Comparison of ENCODE assay signal across 13 mouse cellular contexts in the genomic region with DNA sequence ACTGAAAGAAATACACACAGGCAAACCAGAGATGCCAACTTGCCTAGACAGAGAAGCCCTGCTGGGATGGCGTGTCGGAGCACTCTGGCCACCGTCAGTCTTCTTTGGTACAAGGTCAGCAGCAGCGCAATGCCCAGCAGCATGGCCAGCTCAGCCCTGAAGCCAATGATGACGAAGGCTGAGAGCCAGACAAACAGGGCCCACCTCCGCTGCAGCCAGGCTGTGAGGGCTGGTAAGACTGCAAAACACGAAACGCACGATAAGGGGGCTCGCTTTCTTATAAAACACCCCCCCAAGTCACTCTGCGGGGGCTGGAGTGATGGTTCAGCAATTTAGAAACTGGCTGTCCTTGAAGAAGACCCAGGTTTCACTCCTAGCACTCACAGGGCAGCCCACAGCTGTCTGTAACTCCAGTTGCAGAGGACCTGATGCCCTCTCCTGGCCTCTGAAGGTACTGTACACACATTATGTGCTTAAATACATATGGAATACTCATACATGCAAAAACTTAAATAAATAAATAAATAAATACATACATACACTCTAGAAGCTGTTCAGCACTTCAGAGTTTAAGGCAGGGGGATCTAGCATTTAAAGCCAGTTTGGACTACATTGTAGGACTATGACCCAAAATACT. TPM values are rescaled to one million over a fixed set of nuclear protein-coding genes. Genes with fewer than 3 reads are reported as not detected.
DNase-seq lines count a peak whose midpoint lies in the region; ATAC-seq and TF ChIP-seq lines count a peak whose summit lies in the region.
"Had no signal": no experiment of that assay in that cellular context is flagged by ENCODE, and none has a peak within 500 bp of the region (broad histone marks: within the 10 kb centered on the region; RNA-seq: fewer than 3 reads in every experiment).

No protein-coding gene starts in this region.

- H3K27ac ChIP-seq in gastrocnemius, adult 2 months: no peak overlapping the region
- H3K27ac ChIP-seq in lung, embryonic 14.5 days (ENCODE audit: low read depth): no peak overlapping the region
- no peak overlapping the region for H3K27ac ChIP-seq in forebrain, embryonic 12.5 days
- H3K27ac ChIP-seq: liver, embryonic 15.5 days had no signal

- intact Hi-C loops in gastrocnemius, adult 2 months (cut with DNase I): loop anchor here (5.0 kb wide), 1 partner anchor 62 kb away; the partner anchor contains the start of gene Zbed4
- intact Hi-C loops in gastrocnemius, postnatal 36 days (cut with DNase I): loop anchor here (10.0 kb wide), 1 partner anchor 60 kb away; the partner anchor contains the start of gene Zbed4

- H3K36me3 ChIP-seq in lung, embryonic 14.5 days (ENCODE audit: insufficient read depth): peaks cover 41% of the 10 kb centered on the region
- H3K36me3 ChIP-seq in forebrain, embryonic 12.5 days (replicated peaks): peaks cover 45% of the 10 kb centered on the region

- H3K4me3 ChIP-seq in gastrocnemius, adult 2 months: no peak overlapping the region
- no peak overlapping the region for H3K4me3 ChIP-seq in lung, embryonic 14.5 days (ENCODE audit: low read depth, low read length)
- H3K4me3 ChIP-seq in forebrain, embryonic 12.5 days (replicated peaks): no peak overlapping the region
- H3K4me3 ChIP-seq: liver, embryonic 15.5 days had no signal

- ATAC-seq in lung, embryonic 14.5 days (ENCODE audit: insufficient read depth): no peak
- no peak for ATAC-seq in forebrain, embryonic 12.5 days (ENCODE audit: low FRiP score)

- no peak for DNase-seq in gastrocnemius, adult 2 months
- DNase-seq in gastrocnemius, postnatal 36 days: no peak
- peak; percentile 48 for DNase-seq in lung, embryonic 14.5 days
- DNase-seq in lung, postnatal 10 days: no peak
- DNase-seq in A20 (ENCODE audit: low read depth, low spot score): peak; percentile 46
- peak; percentile 48 for DNase-seq in NIH3T3 (ENCODE audit: low read depth)
- no peak for DNase-seq in cerebellum, postnatal 4 days (ENCODE audit: low spot score in 2 of 2)
- DNase-seq: gastrocnemius, postnatal 14 days; heart, postnatal 10 days; layer of hippocampus, postnatal 36 days; spleen, adult 18-20 months had no signal

- no peak overlapping the region for H3K9ac ChIP-seq in lung, embryonic 14.5 days
- no peak overlapping the region for H3K9ac ChIP-seq in forebrain, embryonic 12.5 days
- H3K9ac ChIP-seq: liver, embryonic 15.5 days had no signal

- 0 out of 2 replicates have a peak, but pooled peaks cover 4% of the 10 kb centered on the region for H3K4me1 ChIP-seq in lung, embryonic 14.5 days (ENCODE audit: insufficient read depth)
- H3K4me1 ChIP-seq in forebrain, embryonic 12.5 days: peaks cover 5% of the 10 kb centered on the region

- 94% methylated on average over 11 of the region's 11 CpGs for WGBS in lung, embryonic 14.5 days
- WGBS in forebrain, embryonic 12.5 days: 95% methylated on average over 11 of the region's 11 CpGs

- no peaks in the 10 kb centered on the region for H3K9me3 ChIP-seq in lung, embryonic 14.5 days (ENCODE audit: low read depth, low read length)
- H3K9me3 ChIP-seq in forebrain, embryonic 12.5 days: no peaks in the 10 kb centered on the region
- H3K9me3 ChIP-seq: liver, embryonic 15.5 days had no signal

- H3K27me3 ChIP-seq in lung, embryonic 14.5 days (ENCODE audit: insufficient read depth, low read length): no peaks in the 10 kb centered on the region
- no peaks in the 10 kb centered on the region for H3K27me3 ChIP-seq in forebrain, embryonic 12.5 days
- H3K27me3 ChIP-seq: liver, embryonic 15.5 days had no signal

- H3K4me2 ChIP-seq in lung, embryonic 14.5 days: no peak overlapping the region
- H3K4me2 ChIP-seq in forebrain, embryonic 12.5 days: no peak overlapping the region
- H3K4me2 ChIP-seq: liver, embryonic 15.5 days had no signal

- peak; percentile 25; the same call in 1 of the 2 replicates for TF ChIP-seq CTCF in gastrocnemius, adult 2 months (IDR thresholded peaks at IDR 0.05)
- peak; percentile 42 for TF ChIP-seq CTCF in lung, embryonic 14.5 days (IDR thresholded peaks at IDR 0.05; ENCODE audit: low read depth)

RNA-seq across cellular contexts. Expression of gene Alg12, which starts 4.6 kb away (rescaled TPM):
- total RNA-seq in gastrocnemius, adult 2 months (2021): 1 to 10 TPM; 3.9 to 6.6 TPM
- 1 to 10 TPM; 3.6 to 3.7 TPM for total RNA-seq in gastrocnemius, postnatal 36 days (2021)
- 13.3 and 15.0 TPM in 2 replicates for polyA plus RNA-seq in lung, embryonic 14.5 days (2014; fragmentation: Nextera tagmentation; extraction: Ambion mirVana)
- 8.3 and 8.9 TPM in 2 replicates for polyA plus RNA-seq in forebrain, embryonic 12.5 days (2016; fragmentation: Nextera tagmentation; extraction: Ambion mirVana)

RNA-seq across cellular contexts. Expression of gene Creld2, which starts 4.9 kb away (rescaled TPM):
- 10 to 100 TPM in 1 of 2 experiments, 1 to 10 TPM in 1; 8.1 to 11.6 TPM for total RNA-seq in gastrocnemius, adult 2 months (2021)
- total RNA-seq in gastrocnemius, postnatal 36 days (2021): 1 to 10 TPM; 6.6 to 8.9 TPM
- 93.8 and 97.9 TPM in 2 replicates for polyA plus RNA-seq in lung, embryonic 14.5 days (2014; fragmentation: Nextera tagmentation; extraction: Ambion mirVana)
- 63.1 and 64.3 TPM in 2 replicates for polyA plus RNA-seq in forebrain, embryonic 12.5 days (2016; fragmentation: Nextera tagmentation; extraction: Ambion mirVana)

RNA-seq across cellular contexts. Expression of gene Pim3, which starts 47.5 kb away (rescaled TPM):
- total RNA-seq in gastrocnemius, adult 2 months (2021): 10 to 100 TPM; 34.4 to 46.6 TPM
- total RNA-seq in gastrocnemius, postnatal 36 days (2021): 10 to 100 TPM; 22.1 to 32.2 TPM
- 48.6 TPM in 2 replicates for polyA plus RNA-seq in lung, embryonic 14.5 days (2014; fragmentation: Nextera tagmentation; extraction: Ambion mirVana)
- polyA plus RNA-seq in forebrain, embryonic 12.5 days (2016; fragmentation: Nextera tagmentation; extraction: Ambion mirVana): 46.0 and 49.4 TPM in 2 replicates

Comparison
In these comparisons a context has a peak if more than half of its experiments do, and no peak if none do; other contexts are left out.
1. DNase-seq: peak in lung, embryonic 14.5 days (single experiment), A20 (single experiment) and NIH3T3 (single experiment); none in gastrocnemius, adult 2 months (single experiment), gastrocnemius, postnatal 36 days (0 of 2), lung, postnatal 10 days (single experiment) and cerebellum, postnatal 4 days (0 of 2).